Mouse (Mus musculus): Measurements from ENCODE around the gene Sergef.

GRCm38 (mm10) chr7:46469542-46469941 is 170.1 kb downstream of the Sergef start:
- no peak for TF ChIP-seq CTCF (IDR thresholded peaks at IDR 0.05; ENCODE audit: borderline replicate concordance, insufficient read depth, low read depth, low read length)
- no peak for TF ChIP-seq POLR2A (IDR thresholded peaks at IDR 0.05; ENCODE audit: borderline replicate concordance, insufficient read depth, low read length)
